Mouse (Mus musculus): ENCODE data around the gene Topaz1. TPM values are rescaled to one million over a fixed set of nuclear protein-coding genes. Genes with fewer than 3 reads are reported as not detected.

The Topaz1 gene
- total RNA-seq (2015; ENCODE audit: low replicate concordance) (not detected in 2 replicates), total RNA-seq (2017; ENCODE audit: low replicate concordance) (0.13 TPM in 1 of 2 replicates, not detected in the other)

DNA sequence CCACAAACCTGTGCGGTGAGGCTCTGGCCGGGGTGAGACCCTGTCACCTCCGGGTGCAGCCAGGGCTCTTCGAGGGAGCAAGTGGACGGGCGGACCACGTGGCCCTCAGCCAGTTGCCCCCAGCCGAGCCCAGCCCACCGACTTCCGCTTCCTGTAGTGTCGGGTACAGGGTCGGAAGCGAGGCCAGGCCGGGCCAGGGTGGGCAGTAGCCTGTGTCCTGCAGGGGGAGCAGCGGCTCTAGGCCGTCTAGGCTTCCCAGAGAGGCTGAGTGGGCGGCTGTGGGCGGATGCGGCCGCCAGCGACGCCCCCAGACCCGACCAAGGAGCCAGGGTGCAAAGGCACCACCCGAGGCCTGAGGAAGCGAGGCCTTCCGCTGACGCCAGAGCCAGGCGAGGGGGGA is at the start of gene Topaz1:
Gene Topaz1 (plus strand): TSS at position 287 of the 400 bp plus-strand sequence.
- no peak for ATAC-seq (replicated peaks; ENCODE audit: low FRiP score, poor library complexity, severe bottlenecking)

DNA sequence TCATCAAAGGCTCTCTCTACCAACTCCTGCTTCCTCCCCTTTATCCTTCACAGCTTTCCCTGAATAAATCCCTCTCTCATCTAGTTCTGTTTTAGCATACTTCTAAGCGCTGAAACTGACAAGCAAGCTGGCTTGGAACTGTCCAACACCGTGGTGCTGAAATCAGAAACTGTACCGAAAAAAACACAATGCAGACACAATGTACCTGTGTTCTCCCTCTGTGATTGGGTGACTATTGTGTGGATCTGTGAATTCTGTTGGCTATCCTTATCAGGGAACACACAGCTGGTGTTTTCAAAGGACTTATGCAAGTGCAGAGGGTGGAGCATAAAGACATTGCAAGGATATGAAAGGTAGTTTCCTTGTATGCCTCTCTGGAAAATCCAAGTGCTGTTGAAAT is 45.3 kb upstream of the Topaz1 start:
- ATAC-seq (replicated peaks; ENCODE audit: low FRiP score, poor library complexity, severe bottlenecking) = no peak

DNA sequence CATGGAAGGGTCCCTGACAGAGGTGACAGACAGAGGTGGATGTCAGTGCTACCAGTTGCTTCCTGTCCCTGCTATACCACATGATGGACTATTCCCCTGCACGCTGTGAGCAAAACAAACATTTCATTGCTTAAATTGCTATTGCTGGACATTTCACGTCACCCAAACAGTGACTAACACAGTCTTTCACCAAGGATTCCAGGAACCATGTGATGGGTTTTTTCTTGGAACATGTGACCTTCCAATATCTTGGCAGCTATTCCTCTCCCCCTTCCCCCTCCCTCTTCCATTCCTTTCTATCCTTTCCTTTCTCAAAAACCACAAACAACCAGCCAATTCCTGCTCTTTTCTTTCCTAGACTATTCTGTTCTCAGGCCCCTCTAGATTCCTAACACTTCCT is 33.3 kb upstream of the Topaz1 start:
- no peak for ATAC-seq (replicated peaks; ENCODE audit: low FRiP score, poor library complexity, severe bottlenecking)

DNA sequence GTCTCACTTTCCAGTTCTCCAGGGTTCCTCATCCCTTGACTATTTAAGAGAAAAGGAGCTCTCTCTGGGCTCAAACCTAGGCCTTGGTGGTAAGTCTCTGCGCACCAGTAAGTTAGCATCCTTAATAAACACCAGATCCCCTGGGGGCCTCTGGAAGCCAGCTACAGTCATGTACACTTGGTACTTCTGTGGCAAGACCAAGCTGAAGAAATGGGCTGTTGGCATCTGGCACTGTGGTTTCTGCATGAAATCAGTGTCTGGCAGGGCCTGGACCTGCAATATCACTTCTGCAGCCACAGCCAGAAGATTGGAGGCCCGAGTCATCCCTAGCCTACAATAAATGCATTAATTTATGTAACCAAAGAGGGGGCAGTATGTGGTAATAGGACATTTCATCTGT is 32.1 kb upstream of the Topaz1 start:
- no peak for ATAC-seq (replicated peaks; ENCODE audit: low FRiP score, poor library complexity, severe bottlenecking)

DNA sequence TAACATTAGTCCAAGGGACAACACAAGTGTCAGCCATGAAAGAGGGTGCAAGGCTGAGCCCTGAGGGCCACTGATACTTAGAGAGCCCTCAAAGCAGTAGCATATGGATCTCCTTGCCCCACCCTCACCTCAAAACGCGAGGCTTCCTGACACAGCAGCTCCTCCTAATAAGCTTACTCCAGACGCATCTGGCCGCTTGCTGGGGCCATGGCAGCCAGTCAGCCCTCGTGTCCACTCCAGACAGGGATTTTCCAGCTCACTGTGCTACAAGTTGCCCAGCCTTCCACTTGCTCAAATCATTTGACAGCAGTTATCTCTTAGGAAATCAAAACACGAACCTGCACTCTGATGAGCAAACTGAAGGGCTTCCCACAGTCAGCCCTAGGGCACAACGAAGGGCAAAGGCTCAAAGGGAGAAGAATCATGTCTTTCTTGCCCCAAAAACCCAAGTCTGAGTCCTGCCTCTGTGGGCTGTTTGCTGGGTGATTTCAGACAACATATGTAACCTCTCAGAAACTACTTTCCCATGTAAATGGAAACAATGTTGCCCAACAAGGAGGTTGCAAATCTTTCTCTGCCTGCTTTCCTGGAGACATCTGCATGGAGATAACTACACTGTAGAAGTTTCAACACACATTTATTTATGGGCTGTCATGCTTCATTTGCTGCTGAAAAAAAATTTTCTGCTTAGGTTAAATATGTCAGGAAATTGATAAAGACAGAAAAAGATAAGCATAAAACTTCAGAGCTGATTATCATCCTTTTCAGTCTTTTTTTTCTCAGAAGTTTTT is 30.8 kb upstream of the Topaz1 start:
- no peak for ATAC-seq (replicated peaks; ENCODE audit: low FRiP score, poor library complexity, severe bottlenecking)

DNA sequence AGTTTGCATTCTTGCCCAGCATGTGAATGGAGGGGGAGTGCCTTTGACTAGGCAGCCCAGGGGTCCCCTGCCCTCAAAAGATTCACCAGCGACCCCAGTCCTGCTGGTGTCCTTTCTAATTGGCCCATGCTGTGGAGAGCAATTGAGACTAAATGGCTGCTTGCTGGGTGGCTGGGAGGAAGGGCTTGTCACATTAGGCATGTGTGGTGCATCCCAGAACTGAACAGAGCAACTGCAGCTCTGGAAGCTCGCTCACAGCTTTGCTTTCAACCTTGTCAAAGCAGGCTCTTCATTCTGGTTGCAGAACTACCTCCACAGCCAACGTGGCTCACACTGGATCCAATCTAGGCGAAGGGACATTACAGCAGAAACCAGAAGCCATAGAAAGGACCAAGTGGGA is 24.9 kb upstream of the Topaz1 start:
- no peak for ATAC-seq (replicated peaks; ENCODE audit: low FRiP score, poor library complexity, severe bottlenecking)

DNA sequence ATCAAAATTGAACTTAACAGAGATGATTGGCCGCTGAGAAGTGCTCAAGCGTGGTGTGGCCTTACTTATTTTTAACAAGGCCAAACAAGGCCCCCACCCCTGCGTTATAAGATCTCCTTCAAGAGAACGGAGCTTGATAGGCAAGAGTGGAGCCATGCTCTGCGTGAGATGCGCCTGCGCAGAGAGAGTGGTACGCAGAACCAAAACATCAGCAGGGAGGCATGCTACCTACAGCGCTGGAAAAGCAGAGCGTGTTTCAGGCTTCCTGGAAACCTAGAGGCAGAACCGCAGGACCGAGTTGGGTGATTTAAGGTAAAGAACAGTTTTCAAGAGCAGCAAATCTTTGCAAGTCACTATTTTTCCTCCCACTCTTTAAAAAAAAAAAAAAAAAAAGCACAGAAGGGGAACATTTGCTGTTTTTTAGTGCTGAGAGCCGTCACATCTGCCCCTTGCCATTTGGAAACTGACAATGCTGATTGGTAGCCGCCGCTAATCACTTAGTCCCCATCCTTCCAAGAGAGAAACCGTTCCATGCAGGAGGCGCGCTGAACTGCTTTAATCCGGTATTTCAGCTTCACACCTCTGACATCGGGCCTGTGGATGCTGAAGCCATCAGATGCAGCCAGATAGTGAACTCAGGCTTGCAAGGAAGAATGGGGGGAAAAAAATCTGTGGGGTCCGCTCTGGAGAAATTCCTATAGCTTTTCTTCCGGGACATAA is 21.9 kb upstream of the Topaz1 start:
- ATAC-seq (replicated peaks; ENCODE audit: low FRiP score, poor library complexity, severe bottlenecking) = no peak

DNA sequence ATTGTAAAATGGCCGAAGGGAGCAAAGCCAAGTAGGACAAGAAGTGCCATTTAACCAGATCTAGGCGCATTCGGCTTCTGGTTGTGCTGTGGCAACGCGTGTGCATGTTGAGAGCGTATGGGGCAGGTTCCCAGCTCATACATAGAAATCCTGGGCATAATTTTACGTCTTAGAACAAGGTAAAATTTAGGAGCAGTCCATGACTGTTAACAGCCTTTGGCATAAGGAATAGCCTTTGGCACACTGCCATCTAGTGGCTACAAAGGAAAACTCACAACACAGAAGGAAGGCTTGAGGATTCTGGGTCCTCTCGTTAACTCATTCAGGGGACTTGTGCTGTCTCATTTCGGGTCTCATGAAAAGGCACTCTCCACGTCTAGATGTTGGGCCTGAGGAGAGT is 17.6 kb upstream of the Topaz1 start:
- 0 out of 2 replicates have a peak, but pooled peaks have one; percentile 57 for ATAC-seq (replicated peaks; ENCODE audit: low FRiP score, poor library complexity, severe bottlenecking)

DNA sequence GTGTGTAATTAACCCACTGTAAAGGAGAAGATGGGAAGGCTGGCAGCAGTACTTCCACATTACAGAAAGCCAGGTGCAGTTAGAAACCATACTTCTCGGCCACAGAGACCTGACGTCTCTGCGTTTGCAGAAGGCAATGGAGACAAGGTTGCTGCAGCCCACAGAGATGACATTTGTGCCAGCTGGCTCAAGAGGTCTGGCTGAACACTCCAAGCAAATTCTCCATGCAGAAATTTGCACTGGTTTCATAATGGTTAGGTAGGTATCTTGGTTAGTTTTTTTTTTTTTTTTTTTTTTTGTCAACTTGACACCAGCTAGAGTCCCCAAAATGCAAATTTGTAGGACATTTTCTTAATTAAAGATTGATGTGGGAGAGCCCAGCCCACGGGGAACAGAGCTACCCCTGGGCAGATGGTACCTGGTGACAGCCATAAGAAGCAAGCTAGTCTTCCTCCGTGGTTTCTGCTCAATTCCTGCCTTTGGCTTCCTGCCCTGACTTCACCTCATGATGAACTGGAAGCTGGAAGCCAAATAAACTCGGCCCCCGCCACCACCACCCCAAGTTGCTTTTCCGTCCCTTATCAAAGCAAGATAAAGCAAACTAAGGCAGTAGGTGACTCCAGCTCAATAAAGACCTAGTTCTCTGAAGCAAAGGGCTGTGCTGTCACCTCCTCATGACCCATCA is 14.9 kb upstream of the Topaz1 start:
- ATAC-seq (replicated peaks; ENCODE audit: low FRiP score, poor library complexity, severe bottlenecking) = no peak

DNA sequence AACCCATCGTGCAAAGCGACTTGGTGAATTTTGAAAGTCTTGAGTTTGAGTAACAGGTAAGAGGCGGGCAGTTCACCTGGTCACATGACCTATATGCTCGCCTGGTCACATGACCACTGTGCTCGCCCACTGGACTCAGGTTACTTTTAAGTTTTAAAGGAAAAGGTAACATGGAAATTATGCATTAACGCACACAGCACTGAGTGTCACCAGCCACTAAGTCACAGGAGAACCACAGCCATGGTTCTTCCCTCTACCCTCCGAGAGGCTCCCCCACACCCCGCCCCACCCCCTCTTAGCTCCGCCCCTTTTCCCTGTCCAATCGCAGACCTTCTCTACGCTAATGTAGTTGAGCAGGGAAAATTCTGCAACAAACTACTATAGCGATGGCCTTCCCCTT is 13.9 kb upstream of the Topaz1 start:
- ATAC-seq (replicated peaks; ENCODE audit: low FRiP score, poor library complexity, severe bottlenecking) = no peak

DNA sequence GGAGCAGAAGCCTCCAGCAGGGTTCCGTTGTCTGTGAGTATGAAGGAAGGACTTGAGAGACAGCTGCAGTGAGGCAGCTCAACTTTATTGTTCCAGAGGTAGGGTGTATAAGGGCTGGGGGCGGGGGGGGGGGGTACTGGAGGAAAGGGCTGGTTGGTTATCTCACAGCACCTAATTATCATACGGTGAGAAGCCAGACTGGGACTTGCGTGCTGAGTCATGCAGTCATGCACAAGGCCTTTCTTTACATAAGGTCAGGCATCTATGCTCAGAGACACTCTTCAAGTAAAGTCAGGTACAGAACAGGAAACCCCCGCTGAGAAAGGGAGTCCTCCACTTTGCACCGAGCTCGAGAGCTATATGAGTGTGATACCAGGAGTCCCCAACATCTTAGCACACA is 12.2 kb upstream of the Topaz1 start:
- ATAC-seq (replicated peaks; ENCODE audit: low FRiP score, poor library complexity, severe bottlenecking) = no peak

DNA sequence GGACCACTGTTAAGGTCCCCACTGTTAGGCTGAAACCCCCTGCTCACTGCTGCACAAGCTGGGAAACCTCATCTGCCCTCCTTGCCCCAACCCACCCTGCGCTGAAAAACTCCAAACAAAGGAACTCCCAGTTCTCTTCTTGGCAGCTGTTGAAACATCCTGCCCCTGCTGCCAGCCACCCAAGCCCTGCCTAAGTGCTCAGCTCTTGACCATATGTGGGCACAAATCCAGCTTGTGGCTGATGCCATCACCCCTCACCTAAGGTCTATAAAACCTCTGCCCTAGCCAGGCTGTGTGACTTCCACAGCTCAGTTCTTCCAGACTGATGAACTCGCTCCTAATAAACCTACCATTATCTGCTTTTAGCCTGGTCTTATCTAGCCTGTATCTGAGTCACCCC is 11.1 kb upstream of the Topaz1 start:
- no peak for ATAC-seq (replicated peaks; ENCODE audit: low FRiP score, poor library complexity, severe bottlenecking)

DNA sequence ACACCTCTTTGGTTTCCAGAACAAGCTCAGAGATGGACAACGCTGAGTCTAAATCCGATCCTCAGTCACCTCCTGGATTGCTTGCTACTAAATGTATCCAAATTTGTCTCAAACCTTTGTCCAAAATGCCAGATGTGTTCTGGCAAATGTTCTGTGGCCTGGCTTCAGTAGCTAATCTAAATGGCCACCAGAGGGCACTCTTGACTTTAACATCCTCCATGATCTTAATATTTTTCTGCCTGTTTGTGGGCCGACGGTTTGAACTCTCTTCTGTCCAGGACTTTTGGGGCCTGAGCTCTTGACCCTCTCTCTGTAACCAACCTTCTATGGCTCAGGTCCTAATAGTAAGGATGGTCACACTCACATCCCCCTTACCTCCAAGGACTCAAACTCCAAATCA is 10.4 kb upstream of the Topaz1 start:
- ATAC-seq (replicated peaks; ENCODE audit: low FRiP score, poor library complexity, severe bottlenecking) = no peak

DNA sequence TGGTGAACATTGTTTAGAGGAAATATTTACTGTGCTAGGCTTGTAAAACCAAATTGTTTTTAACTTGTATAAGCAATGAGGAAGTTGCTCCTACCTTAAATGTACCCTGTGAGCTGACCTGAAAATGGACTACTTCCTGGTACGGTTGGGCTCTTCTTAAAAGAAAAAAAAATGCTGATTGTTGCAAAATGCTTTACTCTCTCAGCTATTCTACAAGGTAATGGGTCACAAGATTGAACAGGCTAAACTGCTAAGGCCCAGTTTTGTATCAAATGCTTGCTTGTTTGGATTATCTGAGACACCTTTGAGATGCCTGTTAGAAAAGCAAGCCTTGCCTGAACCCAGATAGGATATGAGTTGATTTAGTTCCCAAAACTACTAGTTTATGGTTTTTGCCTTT is 1.3 kb upstream of the Topaz1 start:
- no peak for ATAC-seq (replicated peaks; ENCODE audit: low FRiP score, poor library complexity, severe bottlenecking)

DNA sequence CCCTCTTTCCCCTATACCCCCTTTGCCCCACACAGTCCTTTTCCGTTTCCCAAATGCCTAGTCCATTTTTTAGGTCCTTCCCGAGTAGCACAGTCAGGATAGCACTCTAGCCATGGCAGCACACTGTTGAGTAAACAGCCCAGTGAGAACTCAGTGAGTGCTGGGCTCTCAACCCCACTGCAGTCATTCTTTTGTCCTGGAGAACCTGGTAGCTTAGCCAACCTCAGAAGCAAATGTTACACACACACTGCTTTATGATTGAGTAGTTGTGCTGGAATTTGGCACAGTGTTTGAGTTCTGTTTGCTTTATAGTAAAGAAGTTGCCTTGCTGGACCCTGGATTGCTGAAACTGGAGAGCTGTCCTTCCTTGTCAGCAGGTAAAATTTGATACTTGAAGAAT is 10.5 kb downstream of the Topaz1 start:
- no peak for ATAC-seq (replicated peaks; ENCODE audit: low FRiP score, poor library complexity, severe bottlenecking)

DNA sequence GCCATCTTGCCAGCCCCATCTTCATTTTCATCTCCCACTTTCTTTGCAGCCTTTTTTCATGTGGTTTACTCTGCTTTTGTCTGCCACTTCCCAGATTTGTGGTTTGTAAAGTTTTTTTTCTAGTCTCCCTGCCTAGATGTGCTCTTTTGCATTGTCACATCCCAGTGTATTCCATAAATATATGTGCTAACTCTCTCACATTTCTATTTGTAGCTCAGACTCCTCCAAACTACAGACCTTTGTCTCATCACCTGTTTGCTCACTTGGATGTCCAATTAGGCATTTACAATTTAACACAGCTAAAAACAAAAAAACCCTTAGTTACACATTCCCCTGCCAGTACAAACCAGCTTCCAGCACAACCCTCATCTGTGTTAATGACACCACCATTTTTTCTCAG is 13.0 kb downstream of the Topaz1 start:
- no peak for ATAC-seq (replicated peaks; ENCODE audit: low FRiP score, poor library complexity, severe bottlenecking)

DNA sequence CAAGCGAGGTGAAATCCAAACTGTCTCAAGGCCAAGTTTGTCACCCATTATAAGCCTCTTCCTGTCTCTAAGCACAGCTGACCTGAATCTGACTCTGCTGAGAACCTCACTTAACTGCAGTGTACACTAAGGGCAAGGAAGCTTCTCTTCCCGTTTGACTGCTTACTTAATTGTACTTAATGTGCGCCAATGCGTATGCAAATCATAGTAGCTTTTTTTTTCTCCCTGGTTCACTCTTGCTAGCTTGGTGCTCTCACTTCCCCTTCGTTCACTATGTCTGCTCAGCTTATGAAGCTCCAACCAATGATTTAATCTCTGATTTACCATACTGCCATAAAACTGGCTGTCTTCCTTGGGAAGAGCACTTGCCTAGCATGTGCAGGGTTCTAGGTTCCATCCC is 38.1 kb downstream of the Topaz1 start:
- ATAC-seq (replicated peaks; ENCODE audit: low FRiP score, poor library complexity, severe bottlenecking) = no peak

DNA sequence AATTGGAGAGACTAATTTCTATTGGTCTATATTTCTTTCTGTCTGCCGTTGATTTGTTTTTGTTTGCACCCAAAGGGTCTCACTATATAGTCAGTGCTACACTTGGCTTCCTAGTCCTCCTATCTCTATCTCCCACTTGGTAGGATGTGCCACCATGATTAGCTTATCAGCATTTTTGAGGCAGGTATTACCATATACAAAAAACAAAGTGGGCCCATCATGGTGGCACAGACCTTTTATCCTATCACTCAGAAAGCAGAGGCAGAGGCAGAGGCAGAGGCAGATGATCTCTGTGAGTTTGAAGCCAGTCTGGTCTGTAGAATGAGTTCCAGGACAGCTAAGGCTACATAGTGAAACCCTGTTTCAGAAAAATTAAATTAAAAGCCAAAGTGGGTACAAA is 39.4 kb downstream of the Topaz1 start:
- no peak for ATAC-seq (replicated peaks; ENCODE audit: low FRiP score, poor library complexity, severe bottlenecking)

DNA sequence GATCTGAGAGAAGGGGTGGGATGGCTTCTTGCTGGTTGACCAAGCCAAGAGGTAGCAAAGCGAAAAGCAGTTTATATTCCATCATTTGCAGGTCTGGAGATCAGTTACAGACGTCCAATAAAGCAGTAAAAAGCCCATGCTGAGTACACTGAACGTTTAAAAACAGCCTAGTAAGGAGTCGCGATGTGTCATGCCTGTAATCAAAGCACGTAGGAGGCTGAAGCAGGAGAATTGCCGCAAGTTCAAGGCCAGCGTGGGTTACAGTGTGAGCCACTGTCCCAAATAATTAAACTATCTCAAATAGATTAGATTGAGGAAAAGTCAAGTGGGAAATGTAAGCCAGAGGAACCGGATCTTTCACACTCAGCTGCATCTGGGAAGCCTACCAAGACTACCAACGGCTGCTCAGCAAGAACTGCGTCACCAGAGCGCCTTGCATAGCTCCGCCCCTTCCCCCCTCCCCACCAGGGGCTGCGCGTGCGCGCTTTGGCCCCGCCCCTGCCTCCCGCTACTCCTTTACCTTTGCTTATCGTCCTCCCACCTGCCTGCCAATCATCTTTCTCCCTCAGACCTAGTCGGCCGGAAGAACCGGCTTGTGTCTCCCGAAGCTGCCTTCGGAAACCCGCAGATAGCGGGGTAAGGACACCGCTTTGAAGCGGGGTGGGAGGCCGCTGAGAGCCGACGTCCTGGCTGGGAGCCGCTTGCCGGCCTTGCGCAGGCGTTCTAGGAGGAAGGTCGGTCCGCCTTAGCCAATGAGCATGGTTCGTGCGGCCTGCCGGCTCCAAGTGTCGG is 58.1 kb downstream of the Topaz1 start, which contains the start of gene Tcaim:
Gene Tcaim (plus strand): TSS at position 487 of the 792 bp plus-strand sequence.
- peak; percentile 89 for ATAC-seq (replicated peaks; ENCODE audit: low FRiP score, poor library complexity, severe bottlenecking)

DNA sequence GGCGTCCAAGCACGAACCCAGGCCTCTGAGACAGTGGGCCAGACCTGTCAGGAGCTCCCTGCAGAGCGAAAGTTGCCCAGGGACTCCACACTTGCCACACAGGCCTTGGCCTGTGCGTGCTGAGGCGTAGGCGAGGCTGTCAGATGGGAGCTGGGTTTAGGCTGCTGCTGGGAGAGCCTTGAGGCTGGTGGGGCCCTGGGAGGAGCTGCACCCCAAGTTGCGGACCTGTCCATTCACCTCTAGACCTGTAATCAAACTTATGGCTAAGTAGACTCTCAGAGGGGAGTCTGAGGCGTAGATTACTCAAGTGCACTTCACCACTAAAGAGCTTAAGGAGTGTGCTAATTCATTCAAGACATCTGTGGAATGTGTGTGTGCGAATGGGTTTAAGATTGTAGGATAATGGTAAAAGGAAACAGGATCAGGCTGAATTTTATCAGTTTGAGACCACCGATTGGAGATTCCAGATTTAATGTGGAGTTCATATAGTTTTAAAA is 58.7 kb downstream of the Topaz1 start:
- no peak; the same call in 1 of the 2 replicates for ATAC-seq (replicated peaks; ENCODE audit: low FRiP score, poor library complexity, severe bottlenecking)
